In the genomic region with DNA sequence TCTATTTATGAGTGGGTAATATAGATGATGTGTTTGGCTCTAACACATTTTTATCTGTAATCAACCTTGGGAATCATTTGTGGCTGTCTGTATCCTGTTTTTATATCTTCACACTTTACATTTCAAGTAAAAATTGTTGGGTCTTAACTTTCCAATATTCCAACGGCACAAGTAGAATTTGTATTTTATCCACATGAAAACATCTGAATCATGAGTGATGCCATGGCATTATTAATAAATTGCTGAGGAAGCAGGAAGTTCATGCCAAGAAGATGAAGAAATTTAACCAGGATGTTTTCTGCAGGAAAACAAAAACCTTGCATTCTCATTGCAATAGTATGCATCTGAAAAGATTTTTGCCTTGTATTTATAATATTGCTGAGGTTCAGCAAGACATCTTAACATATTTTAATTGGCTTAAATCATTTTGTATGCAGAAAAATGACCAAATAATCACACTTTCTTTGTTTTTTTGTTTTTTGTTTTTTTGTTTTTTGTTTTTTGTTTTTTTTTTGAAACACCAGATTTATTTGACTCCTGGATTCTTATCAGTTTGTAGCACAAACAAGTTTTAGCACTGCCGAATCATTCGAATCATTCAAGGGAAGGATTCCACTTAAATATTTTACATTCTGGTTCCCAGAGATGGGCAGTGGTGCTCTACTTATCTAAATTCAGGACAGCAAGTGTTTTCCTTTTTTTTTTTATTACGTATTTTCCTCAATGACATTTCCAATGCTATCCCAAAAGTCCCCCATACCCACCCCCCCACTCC, we compare ENCODE assay signal across 21 mouse cellular contexts. TPM values are rescaled to one million over a fixed set of nuclear protein-coding genes. Genes with fewer than 3 reads are reported as not detected.
DNase-seq lines count a peak whose midpoint lies in the region; ATAC-seq lines count a peak whose summit lies in the region.
"Had no signal": no experiment of that assay in that cellular context is flagged by ENCODE, and none has a peak within 500 bp of the region (broad histone marks: within the 10 kb centered on the region; RNA-seq: fewer than 3 reads in every experiment).

No protein-coding gene starts in this region.

- peak; percentile 96 for DNase-seq in 3T3-L1 (ENCODE audit: low read depth, low spot score)
- DNase-seq in adipocyte (ENCODE audit: low spot score), result peak; percentile 95
- DNase-seq: adrenal gland, adult 2 months; adrenal gland, adult 8-10 months; adrenal gland, postnatal 10 days; adrenal gland, postnatal 14 days; adrenal gland, postnatal 25 days; adrenal gland, postnatal 36 days; B cell, adult 2 months; cerebellum, adult 11 months; cerebellum, adult 11-12 months; cerebellum, adult 18-20 months; cerebellum, adult 2 months; cerebellum, adult 8-10 months had no signal

- no peaks in the 10 kb centered on the region for H3K36me3 ChIP-seq in intestine, embryonic 15.5 days
- no peaks in the 10 kb centered on the region for H3K36me3 ChIP-seq in forebrain, embryonic 16.5 days (ENCODE audit: control insufficient read depth, insufficient read depth)
- H3K36me3 ChIP-seq: G1E had no signal

- H3K9me3 ChIP-seq in intestine, embryonic 15.5 days, result no peaks in the 10 kb centered on the region
- no peaks in the 10 kb centered on the region for H3K9me3 ChIP-seq in forebrain, embryonic 16.5 days (ENCODE audit: control insufficient read depth, low read length)

- no peak overlapping the region for H3K27ac ChIP-seq in intestine, embryonic 15.5 days
- no peak overlapping the region for H3K27ac ChIP-seq in forebrain, embryonic 16.5 days (ENCODE audit: low read length)

- no peak overlapping the region for H3K4me3 ChIP-seq in intestine, embryonic 15.5 days (replicated peaks)
- H3K4me3 ChIP-seq in forebrain, embryonic 16.5 days (replicated peaks; ENCODE audit: low read length), result no peak overlapping the region

- no peaks in the 10 kb centered on the region for H3K4me1 ChIP-seq in intestine, embryonic 15.5 days (replicated peaks)
- H3K4me1 ChIP-seq in forebrain, embryonic 16.5 days (replicated peaks; ENCODE audit: control insufficient read depth, insufficient read depth, low read length), result no peaks in the 10 kb centered on the region

- no peak overlapping the region for H3K4me2 ChIP-seq in intestine, embryonic 15.5 days (replicated peaks)
- H3K4me2 ChIP-seq in forebrain, embryonic 16.5 days (ENCODE audit: low read length), result no peak overlapping the region

- no peak overlapping the region for H3K9ac ChIP-seq in intestine, embryonic 15.5 days
- no peak overlapping the region for H3K9ac ChIP-seq in forebrain, embryonic 16.5 days (replicated peaks; ENCODE audit: low read depth, low read length)

- ATAC-seq in intestine, embryonic 15.5 days, result no peak
- no peak for ATAC-seq in forebrain, embryonic 16.5 days
- ATAC-seq: activated CD4-positive, CD25-positive, alpha-beta regulatory T cell, adult 4 months; CD4-positive, CD25-positive, alpha-beta regulatory T cell, adult 4 months; Patski had no signal

- no peaks in the 10 kb centered on the region for H3K27me3 ChIP-seq in intestine, embryonic 15.5 days (replicated peaks)
- H3K27me3 ChIP-seq in forebrain, embryonic 16.5 days (replicated peaks; ENCODE audit: control insufficient read depth, insufficient read depth, low read length), result no peaks in the 10 kb centered on the region
- H3K27me3 ChIP-seq: CH12.LX, Patski had no signal

- 90% methylated on average over 4 of the region's 4 CpGs for WGBS in intestine, embryonic 15.5 days
- 89% methylated on average over 4 of the region's 4 CpGs for WGBS in forebrain, embryonic 16.5 days

RNA-seq across cellular contexts. Expression of a gene that starts 18.1 kb away (rescaled TPM):
- polyA plus RNA-seq in intestine, embryonic 15.5 days (2015; fragmentation: Nextera tagmentation; extraction: Ambion mirVana), result 4.5 and 4.7 TPM in 2 replicates
- 12.6 and 18.8 TPM in 2 replicates for polyA plus RNA-seq in forebrain, embryonic 16.5 days (2015; fragmentation: Nextera tagmentation; extraction: Ambion mirVana)
- polyA plus RNA-seq: activated CD4-positive, CD25-positive, alpha-beta regulatory T cell, adult 4 months; CD4-positive, CD25-positive, alpha-beta regulatory T cell, adult 4 months; G1E had no signal
